Mouse (Mus musculus): Measurements from ENCODE around the gene Unc93b1. TPM values are rescaled to one million over a fixed set of nuclear protein-coding genes. Genes with fewer than 3 reads are reported as not detected.
A peak's percentile ranks its signal among the peaks of the same experiment; 100 is the strongest.

The Unc93b1 gene
- polyA plus RNA-seq, 1 experiment from 2014 or later: 4.6 TPM

DNA sequence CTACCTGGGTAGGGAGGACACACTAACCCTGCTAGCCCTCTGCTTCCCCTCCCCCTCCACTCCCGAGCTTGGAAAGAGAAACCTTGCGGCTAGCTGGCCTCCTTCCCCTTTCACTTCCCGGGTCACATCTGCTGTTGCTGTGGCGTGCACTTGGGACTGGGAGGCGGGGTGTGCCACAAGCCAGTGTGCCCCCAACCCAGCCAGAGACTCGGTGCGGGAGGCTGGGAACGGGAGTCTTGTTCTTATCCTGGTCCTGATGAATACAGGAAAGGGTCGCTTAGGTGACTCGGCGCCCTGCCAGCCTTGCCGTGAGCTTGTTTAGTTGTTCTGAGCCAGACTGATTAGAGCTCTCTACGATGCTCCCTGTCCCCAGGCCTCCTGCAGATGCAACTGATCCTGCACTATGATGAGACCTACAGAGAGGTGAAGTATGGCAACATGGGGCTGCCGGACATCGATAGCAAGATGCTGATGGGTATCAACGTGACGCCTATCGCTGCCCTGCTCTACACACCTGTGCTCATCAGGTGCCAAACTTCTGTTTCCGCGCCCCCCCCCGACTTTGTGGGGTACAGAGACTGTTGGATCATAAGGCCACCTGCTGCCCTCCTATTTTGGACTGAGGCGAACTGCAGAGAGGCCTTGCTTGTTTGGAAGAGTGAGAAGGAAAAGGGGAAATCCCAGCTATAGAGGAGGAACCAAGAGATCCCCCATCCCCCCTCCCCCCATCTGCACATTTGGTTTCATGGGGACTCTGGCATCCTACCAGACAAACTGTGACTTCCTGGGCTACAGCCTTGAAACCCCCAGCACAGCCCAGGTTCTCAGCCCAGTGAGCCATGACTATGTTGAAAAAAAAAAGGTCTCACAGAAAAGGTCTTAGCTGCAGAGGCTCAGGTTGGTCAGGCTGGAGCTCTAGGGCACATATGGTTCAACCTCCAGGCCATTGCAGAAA is 1.2 kb downstream of the Unc93b1 start:
- H3K36me3 ChIP-seq (replicated peaks): no peaks in the 10 kb centered on the region
- peaks cover 35% of the 10 kb centered on the region for H3K27me3 ChIP-seq (ENCODE audit: poor library complexity, severe bottlenecking)
- H3K27ac ChIP-seq: peak overlapping the region; percentile 73
- WGBS: 9% methylated on average over 22 of the region's 22 CpGs
- DNase-seq (ENCODE audit: extremely low spot score, low spot score): no peak
- H3K4me1 ChIP-seq: peaks cover 17% of the 10 kb centered on the region
- H3K9me3 ChIP-seq: no peaks in the 10 kb centered on the region
- H3K4me3 ChIP-seq: peak overlapping the region; percentile 58

- H3K4me3 ChIP-seq: no peak overlapping the region
- H3K27me3 ChIP-seq (ENCODE audit: poor library complexity, severe bottlenecking): peaks cover 25% of the 10 kb centered on the region
- H3K27ac ChIP-seq: no peak overlapping the region
- no peak for DNase-seq (ENCODE audit: extremely low spot score, low spot score)
- H3K36me3 ChIP-seq (replicated peaks): no peaks in the 10 kb centered on the region
- WGBS: 85% methylated on average over 7 of the region's 7 CpGs
- H3K4me1 ChIP-seq: peaks cover 8% of the 10 kb centered on the region
- no peaks in the 10 kb centered on the region for H3K9me3 ChIP-seq
These were observed 7.3 kb downstream of the Unc93b1 start for GRCm38 (mm10) chr19:3942315-3942714.

DNA sequence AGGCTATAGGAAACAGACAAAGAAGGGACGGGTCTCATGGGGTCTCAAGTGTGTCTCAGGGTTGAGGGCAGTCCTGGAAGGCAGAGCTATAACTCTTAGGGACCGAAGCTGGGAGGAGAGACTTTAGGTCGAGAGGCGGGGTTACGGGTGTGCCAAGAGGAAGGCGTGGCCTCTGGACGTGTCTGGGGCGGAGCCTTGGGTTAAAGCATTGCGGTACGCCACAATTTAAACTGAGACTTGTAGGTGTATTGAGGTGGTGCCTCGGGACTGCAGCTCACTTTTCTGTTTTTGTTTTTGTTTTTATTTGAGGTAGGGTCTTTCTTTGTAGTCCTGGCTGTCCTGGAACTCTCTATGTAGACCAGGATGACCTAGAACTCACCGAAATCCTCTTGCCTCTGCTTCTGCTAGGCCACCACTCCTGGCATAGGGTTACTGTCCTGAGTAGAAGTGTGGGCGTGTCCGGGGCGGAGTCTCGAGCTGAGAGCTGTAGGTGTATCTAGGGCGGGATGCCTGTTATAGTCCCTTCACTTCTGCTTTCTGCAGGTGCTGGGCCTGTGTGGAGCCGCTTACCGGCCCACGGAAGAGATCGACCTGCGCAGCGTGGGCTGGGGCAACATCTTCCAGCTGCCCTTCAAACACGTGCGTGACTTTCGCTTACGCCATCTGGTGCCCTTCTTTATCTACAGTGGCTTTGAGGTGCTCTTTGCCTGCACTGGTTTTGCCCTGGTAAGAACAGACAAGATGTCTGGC is 8.2 kb downstream of the Unc93b1 start:
- no peaks in the 10 kb centered on the region for H3K9me3 ChIP-seq
- H3K4me3 ChIP-seq: no peak overlapping the region
- WGBS: 19% methylated on average over 27 of the region's 27 CpGs
- peaks cover 25% of the 10 kb centered on the region for H3K27me3 ChIP-seq (ENCODE audit: poor library complexity, severe bottlenecking)
- no peak overlapping the region for H3K27ac ChIP-seq
- no peak for DNase-seq (ENCODE audit: extremely low spot score, low spot score)
- no peaks in the 10 kb centered on the region for H3K36me3 ChIP-seq (replicated peaks)
- peaks cover 8% of the 10 kb centered on the region for H3K4me1 ChIP-seq

GRCm38 (mm10) chr19:3945872-3946564 is 11.0 kb downstream of the Unc93b1 start:
- 35% methylated on average over 10 of the region's 10 CpGs for WGBS
- Histone ChIP-seq H3K27me3 (ENCODE audit: poor library complexity, severe bottlenecking) (peaks cover 25% of the 10 kb centered on the region), H3K9me3 (no peaks in the 10 kb centered on the region), H3K4me1 (peaks cover 8% of the 10 kb centered on the region), H3K36me3 (replicated peaks) (no peaks in the 10 kb centered on the region), H3K27ac (no peak overlapping the region), H3K4me3 (no peak overlapping the region)
- no peak for DNase-seq (ENCODE audit: extremely low spot score, low spot score)

DNA sequence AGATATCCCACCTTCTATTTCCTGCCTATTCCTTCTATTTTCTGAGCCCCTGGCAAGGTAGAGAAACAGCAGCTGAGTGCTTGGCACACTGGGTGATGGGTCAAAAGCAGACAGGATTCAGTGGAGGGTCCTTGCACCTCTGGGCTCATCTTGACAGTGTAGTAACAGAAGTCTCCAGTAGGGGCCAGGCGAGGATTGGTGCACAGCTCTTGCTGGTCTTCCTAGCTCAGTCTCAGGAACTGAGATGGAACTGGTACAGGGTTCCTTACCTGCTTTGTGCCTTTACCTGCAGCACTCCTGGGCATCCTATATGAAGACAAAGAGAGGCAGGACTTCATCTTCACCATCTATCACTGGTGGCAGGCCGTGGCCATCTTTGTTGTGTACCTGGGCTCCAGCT is 11.7 kb downstream of the Unc93b1 start:
- Histone ChIP-seq H3K4me3 (no peak overlapping the region), H3K4me1 (peaks cover 8% of the 10 kb centered on the region), H3K36me3 (replicated peaks) (no peaks in the 10 kb centered on the region), H3K9me3 (no peaks in the 10 kb centered on the region), H3K27me3 (ENCODE audit: poor library complexity, severe bottlenecking) (peaks cover 25% of the 10 kb centered on the region), H3K27ac (no peak overlapping the region)
- WGBS: 13% methylated on average over 2 of the region's 2 CpGs
- DNase-seq (ENCODE audit: extremely low spot score, low spot score): peak; percentile 63

DNA sequence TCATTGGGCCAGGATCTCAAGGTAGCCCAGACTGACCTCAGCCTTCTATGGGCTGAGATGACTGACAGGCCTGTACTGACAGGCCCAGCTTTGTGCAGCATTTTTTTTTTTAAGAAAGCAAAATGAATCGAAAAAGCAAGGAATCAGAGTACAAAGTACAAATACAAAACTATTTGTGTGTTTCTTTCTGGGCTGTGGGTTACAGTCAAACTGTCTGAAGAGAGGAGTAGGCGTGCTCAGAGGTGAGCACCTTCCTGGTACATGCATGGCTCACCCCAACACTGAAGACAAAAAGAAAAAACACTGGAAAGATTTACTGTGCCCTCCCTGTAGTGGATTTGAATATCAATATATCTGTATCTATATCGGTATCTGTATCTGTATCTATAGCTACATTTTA is 12.8 kb downstream of the Unc93b1 start:
- no peak for DNase-seq (ENCODE audit: extremely low spot score, low spot score)
- H3K4me1 ChIP-seq: peaks cover 6% of the 10 kb centered on the region
- no peak overlapping the region for H3K4me3 ChIP-seq
- H3K9me3 ChIP-seq: no peaks in the 10 kb centered on the region
- H3K27ac ChIP-seq: no peak overlapping the region
- no peaks in the 10 kb centered on the region for H3K36me3 ChIP-seq (replicated peaks)
- H3K27me3 ChIP-seq (ENCODE audit: poor library complexity, severe bottlenecking): peaks cover 16% of the 10 kb centered on the region
- WGBS: 84% methylated on average over 3 of the region's 3 CpGs

GRCm38 (mm10) chr19:3948546-3948945 is 13.6 kb downstream of the Unc93b1 start:
- WGBS: 70% methylated on average over 14 of the region's 14 CpGs
- Histone ChIP-seq H3K36me3 (replicated peaks) (no peaks in the 10 kb centered on the region), H3K4me3 (no peak overlapping the region), H3K9me3 (no peaks in the 10 kb centered on the region), H3K4me1 (no peaks in the 10 kb centered on the region), H3K27ac (no peak overlapping the region), H3K27me3 (ENCODE audit: poor library complexity, severe bottlenecking) (peaks cover 9% of the 10 kb centered on the region)
- DNase-seq (ENCODE audit: extremely low spot score, low spot score): no peak

DNA sequence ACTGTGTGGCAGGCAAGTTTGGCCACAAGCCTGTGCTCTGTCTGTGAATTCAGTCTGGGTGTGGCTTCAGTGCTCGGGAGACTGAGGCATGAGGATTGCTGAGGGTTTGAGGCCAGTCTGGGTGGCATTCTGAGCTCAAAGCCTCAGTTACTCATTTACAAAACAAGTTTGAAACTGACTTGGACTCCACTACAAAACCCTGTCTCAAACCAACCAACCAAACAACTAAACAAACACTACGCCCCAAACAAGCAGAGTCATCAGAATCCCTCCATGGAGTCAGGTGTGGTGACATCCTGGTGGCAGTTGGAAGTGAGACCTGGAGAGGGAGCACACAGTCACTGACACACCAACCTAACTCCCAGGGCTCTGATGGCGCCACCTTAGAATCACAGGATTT is 15.3 kb downstream of the Unc93b1 start:
- Histone ChIP-seq H3K27me3 (ENCODE audit: poor library complexity, severe bottlenecking) (no peaks in the 10 kb centered on the region), H3K4me3 (no peak overlapping the region), H3K27ac (no peak overlapping the region), H3K9me3 (no peaks in the 10 kb centered on the region), H3K4me1 (no peaks in the 10 kb centered on the region), H3K36me3 (replicated peaks) (no peaks in the 10 kb centered on the region)
- 85% methylated on average over 3 of the region's 3 CpGs for WGBS
- DNase-seq (ENCODE audit: extremely low spot score, low spot score): no peak

GRCm38 (mm10) chr19:3951461-3951860 is 16.5 kb downstream of the Unc93b1 start:
- Histone ChIP-seq H3K36me3 (replicated peaks) (no peaks in the 10 kb centered on the region), H3K4me3 (no peak overlapping the region), H3K27me3 (ENCODE audit: poor library complexity, severe bottlenecking) (no peaks in the 10 kb centered on the region), H3K9me3 (no peaks in the 10 kb centered on the region), H3K4me1 (no peaks in the 10 kb centered on the region), H3K27ac (no peak overlapping the region)
- no peak for DNase-seq (ENCODE audit: extremely low spot score, low spot score)

- 73% methylated on average over 1 of the region's 1 CpGs for WGBS
- H3K36me3 ChIP-seq (replicated peaks): no peaks in the 10 kb centered on the region
- H3K4me1 ChIP-seq: no peaks in the 10 kb centered on the region
- no peak for DNase-seq (ENCODE audit: extremely low spot score, low spot score)
- no peak overlapping the region for H3K27ac ChIP-seq
- no peaks in the 10 kb centered on the region for H3K27me3 ChIP-seq (ENCODE audit: poor library complexity, severe bottlenecking)
- no peaks in the 10 kb centered on the region for H3K9me3 ChIP-seq
- no peak overlapping the region for H3K4me3 ChIP-seq
These were observed 17.1 kb downstream of the Unc93b1 start for GRCm38 (mm10) chr19:3952099-3952498.

DNA sequence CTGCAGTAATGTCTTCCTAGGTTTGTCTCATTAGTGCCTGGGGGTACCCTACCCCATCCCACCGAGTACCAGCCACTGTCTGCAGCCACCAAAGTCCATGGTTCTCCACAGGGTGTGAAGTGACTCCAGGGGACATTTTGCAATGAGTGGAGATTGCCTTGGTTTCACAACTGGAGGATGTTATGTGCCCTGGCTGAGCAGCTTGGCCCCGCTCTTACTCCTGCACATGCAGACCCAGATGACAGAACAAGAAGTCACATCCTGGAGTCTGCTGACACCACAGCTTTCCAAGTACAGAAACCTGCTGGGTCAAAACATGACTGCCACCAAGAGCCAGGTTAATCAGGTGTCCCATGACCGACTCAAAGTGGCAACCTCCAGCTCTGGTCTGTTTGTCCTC is 20.0 kb downstream of the Unc93b1 start:
- DNase-seq (ENCODE audit: extremely low spot score, low spot score): no peak

DNA sequence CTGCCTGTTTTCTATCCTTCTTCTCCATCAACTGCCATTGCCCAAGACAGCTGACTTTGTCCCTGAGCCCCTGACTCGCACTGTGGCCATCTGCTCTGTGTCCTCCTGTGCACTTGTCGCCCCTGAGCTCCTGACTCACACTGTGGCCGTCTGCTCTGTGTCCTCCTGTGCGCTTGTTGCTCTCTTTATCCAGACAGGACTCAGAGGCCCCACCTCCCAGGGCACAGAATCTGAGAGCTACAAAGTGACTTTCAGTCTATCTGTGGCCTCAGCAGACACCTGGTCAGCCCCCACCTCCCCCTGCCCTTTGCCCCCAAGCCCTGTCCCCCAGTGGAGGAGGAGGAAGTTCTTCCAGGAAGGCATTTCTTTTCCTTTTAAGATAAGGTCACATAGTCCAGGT is 20.8 kb downstream of the Unc93b1 start:
- no peaks in the 10 kb centered on the region for H3K4me1 ChIP-seq
- H3K27ac ChIP-seq: no peak overlapping the region
- H3K9me3 ChIP-seq: no peaks in the 10 kb centered on the region
- H3K27me3 ChIP-seq (ENCODE audit: poor library complexity, severe bottlenecking): no peaks in the 10 kb centered on the region
- 69% methylated on average over 4 of the region's 4 CpGs for WGBS
- H3K4me3 ChIP-seq: no peak overlapping the region
- no peak for DNase-seq (ENCODE audit: extremely low spot score, low spot score)
- H3K36me3 ChIP-seq (replicated peaks): no peaks in the 10 kb centered on the region

More for the DNA sequence above, 20.0 kb downstream of the Unc93b1 start:
- 85% methylated on average over 3 of the region's 3 CpGs for WGBS
- Histone ChIP-seq H3K4me3 (no peak overlapping the region), H3K9me3 (no peaks in the 10 kb centered on the region), H3K27ac (no peak overlapping the region), H3K27me3 (ENCODE audit: poor library complexity, severe bottlenecking) (no peaks in the 10 kb centered on the region), H3K4me1 (no peaks in the 10 kb centered on the region), H3K36me3 (replicated peaks) (no peaks in the 10 kb centered on the region)
